Mouse (Mus musculus) embryonic facial prominence, embryonic 11.5 days (tissue): ENCODE measurements around the gene Plcg2. TPM values are rescaled to one million over a fixed set of nuclear protein-coding genes. Genes with fewer than 3 reads are reported as not detected.

Experiments
- ATAC-seq: fragments of 200-750 bp; cut with Nextera tagmentation; replicated peaks from 2 replicates; pipeline ENCODE4 v1.8.0; 2017; ENCODE audit warnings: low read depth; ENCODE audit not compliant: insufficient number of reproducible peaks, low FRiP score, low TSS enrichment
- DNase-seq: peaks from one replicate; pipeline ENCODE4 v3.0.0-alpha.2; 2015; ENCODE audit warnings: low spot score
- H3K27ac ChIP-seq: fragments of 300-500 bp; sonication (generic); replicated peaks from 2 replicates; pipeline ENCODE4 v1.5.1; 2014; ENCODE audit warnings: mild to moderate bottlenecking, low read depth, low read length, control low read depth
- H3K27me3 ChIP-seq: fragments of 300-500 bp; sonication (generic); 2 replicates; pipeline ENCODE4 v1.6.1; 2014; ENCODE audit warnings: mild to moderate bottlenecking, low read length, moderate library complexity, mixed read lengths; ENCODE audit not compliant: control insufficient read depth, insufficient read depth
- H3K36me3 ChIP-seq: fragments of 300-500 bp; sonication (generic); replicated peaks from 2 replicates; pipeline ENCODE4 v1.6.1; 2014; ENCODE audit warnings: low read depth, mild to moderate bottlenecking, low read length, moderate library complexity, mixed read lengths; ENCODE audit not compliant: control insufficient read depth, insufficient read depth
- H3K4me1 ChIP-seq: fragments of 300-500 bp; sonication (generic); 2 replicates; pipeline ENCODE4 v1.6.1; 2014; ENCODE audit warnings: low read length, mixed read lengths; ENCODE audit not compliant: control insufficient read depth, insufficient read depth
- H3K4me2 ChIP-seq: fragments of 300-500 bp; sonication (generic); 2 replicates; pipeline ENCODE4 v1.6.1; 2014; ENCODE audit warnings: low read depth, mild to moderate bottlenecking, control low read depth, low read length, moderate library complexity
- H3K4me3 ChIP-seq: fragments of 300-500 bp; sonication (generic); 2 replicates; pipeline ENCODE4 v1.5.1; 2014; ENCODE audit warnings: low read depth, low read length, control low read depth
- H3K9ac ChIP-seq: fragments of 300-500 bp; sonication (generic); replicated peaks from 2 replicates; pipeline ENCODE4 v1.6.1; 2014; ENCODE audit warnings: mild to moderate bottlenecking, control low read depth, low read length
- H3K9me3 ChIP-seq: fragments of 300-500 bp; sonication (generic); replicated peaks from 2 replicates; pipeline ENCODE4 v1.6.1; 2016; ENCODE audit warnings: mild to moderate bottlenecking, low read length, inconsistent platforms, mixed read lengths; ENCODE audit not compliant: control insufficient read depth
- WGBS: fragments of 180-500 bp; shearing (Covaris S2); extraction: QIAGEN DNeasy Blood & Tissue Kit; methylation state at CpG from one replicate; pipeline ENCODE4 v1.1.7; 2014; 5-methylcytosine and 5-hydroxymethylcytosine counted together
- polyA plus RNA-seq: library from polyadenylated mRNA; unstranded; fragments of >200 nt; fragmentation: Nextera tagmentation; extraction: Ambion mirVana; gene quantifications from 2 replicates; pipeline ENCODE4 v1.2.1, GENCODE M21; 2014

Plcg2 gene
- polyA plus RNA-seq, 1 experiment from 2014 or later, result 1.8 TPM

GRCm38 (mm10) chr8:117646440-117646839, 148.3 kb downstream of the Plcg2 start:
- Histone ChIP-seq H3K9me3 (no peaks in the 10 kb centered on the region), H3K27me3 (no peaks in the 10 kb centered on the region), H3K9ac (no peak overlapping the region), H3K4me1 (no peaks in the 10 kb centered on the region), H3K27ac (no peak overlapping the region), H3K36me3 (no peaks in the 10 kb centered on the region), H3K4me2 (no peak overlapping the region), H3K4me3 (no peak overlapping the region)
- 69% methylated on average over 5 of the region's 5 CpGs for WGBS
- ATAC-seq (no peak), DNase-seq (no peak)

GRCm38 (mm10) chr8:117652318-117652717, 154.2 kb downstream of the Plcg2 start:
- ATAC-seq (no peak), DNase-seq (no peak)
- 96% methylated on average over 1 of the region's 1 CpGs for WGBS
- no peak overlapping the region for H3K4me3 ChIP-seq
- no peaks in the 10 kb centered on the region for H3K27me3 ChIP-seq
- H3K4me1 ChIP-seq, result no peaks in the 10 kb centered on the region
- no peak overlapping the region for H3K9ac ChIP-seq
- no peaks in the 10 kb centered on the region for H3K9me3 ChIP-seq
- no peak overlapping the region for H3K27ac ChIP-seq
- no peak overlapping the region for H3K4me2 ChIP-seq
- no peaks in the 10 kb centered on the region for H3K36me3 ChIP-seq

- H3K27ac ChIP-seq, result no peak overlapping the region
- H3K9ac ChIP-seq, result no peak overlapping the region
- no peaks in the 10 kb centered on the region for H3K4me1 ChIP-seq
- WGBS, result 77% methylated on average over 7 of the region's 7 CpGs
- H3K9me3 ChIP-seq, result no peaks in the 10 kb centered on the region
- no peak overlapping the region for H3K4me2 ChIP-seq
- H3K27me3 ChIP-seq, result no peaks in the 10 kb centered on the region
- no peak for ATAC-seq
- no peaks in the 10 kb centered on the region for H3K36me3 ChIP-seq
- DNase-seq, result no peak
- no peak overlapping the region for H3K4me3 ChIP-seq
Measured at GRCm38 (mm10) chr8:117658990-117659389, 160.9 kb downstream of the Plcg2 start.

- WGBS, result 28% methylated on average over 11 of the region's 11 CpGs
- Histone ChIP-seq H3K27ac (no peak overlapping the region), H3K4me1 (no peaks in the 10 kb centered on the region), H3K36me3 (no peaks in the 10 kb centered on the region), H3K4me3 (no peak overlapping the region), H3K9me3 (no peaks in the 10 kb centered on the region), H3K27me3 (no peaks in the 10 kb centered on the region), H3K4me2 (no peak overlapping the region), H3K9ac (no peak overlapping the region)
- peak; percentile 67 for ATAC-seq
- peak; percentile 78 for DNase-seq
Measured at GRCm38 (mm10) chr8:117660358-117661031, 162.4 kb downstream of the Plcg2 start.

- no peak overlapping the region for H3K27ac ChIP-seq
- no peaks in the 10 kb centered on the region for H3K9me3 ChIP-seq
- H3K4me3 ChIP-seq, result no peak overlapping the region
- H3K27me3 ChIP-seq, result no peaks in the 10 kb centered on the region
- no peak overlapping the region for H3K9ac ChIP-seq
- H3K4me1 ChIP-seq, result no peaks in the 10 kb centered on the region
- H3K4me2 ChIP-seq, result no peak overlapping the region
- WGBS, result 79% methylated on average over 13 of the region's 13 CpGs
- ATAC-seq (no peak), DNase-seq (no peak)
- no peaks in the 10 kb centered on the region for H3K36me3 ChIP-seq
Measured at GRCm38 (mm10) chr8:117667349-117668124, 169.4 kb downstream of the Plcg2 start.

- no peaks in the 10 kb centered on the region for H3K9me3 ChIP-seq
- peak overlapping the region; percentile 13; the same call in 1 of the 2 replicates for H3K4me2 ChIP-seq
- no peak overlapping the region for H3K27ac ChIP-seq
- no peaks in the 10 kb centered on the region for H3K4me1 ChIP-seq
- ATAC-seq, result no peak
- no peaks in the 10 kb centered on the region for H3K27me3 ChIP-seq
- H3K9ac ChIP-seq, result no peak overlapping the region
- 12% methylated on average over 11 of the region's 11 CpGs for WGBS
- peak; percentile 57 for DNase-seq
- no peak overlapping the region for H3K4me3 ChIP-seq
- H3K36me3 ChIP-seq, result no peaks in the 10 kb centered on the region
Measured at GRCm38 (mm10) chr8:117670461-117670860, 172.4 kb downstream of the Plcg2 start.

- no peak overlapping the region for H3K4me3 ChIP-seq
- no peaks in the 10 kb centered on the region for H3K9me3 ChIP-seq
- H3K36me3 ChIP-seq, result no peaks in the 10 kb centered on the region
- no peak overlapping the region for H3K27ac ChIP-seq
- no peak overlapping the region for H3K9ac ChIP-seq
- 0 out of 2 replicates have a peak, but pooled peaks have one; percentile 39 for ATAC-seq
- H3K4me1 ChIP-seq, result no peaks in the 10 kb centered on the region
- no peaks in the 10 kb centered on the region for H3K27me3 ChIP-seq
- WGBS, result 88% methylated on average over 3 of the region's 3 CpGs
- DNase-seq, result no peak
- no peak overlapping the region for H3K4me2 ChIP-seq
Measured at GRCm38 (mm10) chr8:117672558-117672957, 174.5 kb downstream of the Plcg2 start.

GRCm38 (mm10) chr8:117673430-117673830, 175.3 kb downstream of the Plcg2 start, which contains the start of gene Sdr42e1:
TSS of gene Sdr42e1 (minus strand) at chr8:117673689.
- Histone ChIP-seq H3K4me2 (peak within 1 kb of the TSS; percentile 64), H3K36me3 (no peaks in the 10 kb centered on the region), H3K9me3 (no peaks in the 10 kb centered on the region), H3K27me3 (no peaks in the 10 kb centered on the region), H3K9ac (peak within 1 kb of the TSS; percentile 57), H3K27ac (no peak within 1 kb of the TSS), H3K4me3 (peak within 1 kb of the TSS; percentile 41), H3K4me1 (no peaks in the 10 kb centered on the region)
- 14% methylated on average over 17 of the region's 17 CpGs for WGBS
- DNase-seq (peak; percentile 65), ATAC-seq (no peak)
